Mouse (Mus musculus) thymus, adult 2 months (tissue): ENCODE measurements at regions not wholly inside any gene's neighbourhood (a gene's known extent, or its start where the extent isn't known, plus 50 kb on each side); places are given as distances from the start of the nearest gene placed in this dataset.

Experiments
- DNase-seq: peaks from one replicate; pipeline ENCODE4 v3.0.0; 2021
- H3K27ac ChIP-seq: fragments of 200-500 bp; 2 replicates; pipeline ENCODE4 v1.5.1; 2012; ENCODE audit warnings: low read length, control low read depth; ENCODE audit not compliant: control insufficient read depth, insufficient read depth
- H3K27me3 ChIP-seq: fragments of 200-500 bp; 2 replicates; pipeline ENCODE4 v1.6.1; 2012; ENCODE audit warnings: mild to moderate bottlenecking, low read length, moderate library complexity, mixed read lengths; ENCODE audit not compliant: control insufficient read depth, insufficient read depth
- H3K36me3 ChIP-seq: fragments of 200-500 bp; 2 replicates; pipeline ENCODE4 v1.6.1; 2012; ENCODE audit warnings: mild to moderate bottlenecking, low read length, moderate library complexity; ENCODE audit not compliant: control insufficient read depth, insufficient read depth
- H3K4me1 ChIP-seq: fragments of 200-500 bp; replicated peaks from 2 replicates; pipeline ENCODE4 v1.6.1; 2012; ENCODE audit warnings: low read length; ENCODE audit not compliant: control insufficient read depth, insufficient read depth
- H3K4me3 ChIP-seq: fragments of 200-500 bp; 2 replicates; pipeline ENCODE4 v1.5.1; 2012; ENCODE audit warnings: mild to moderate bottlenecking, low read length, control low read depth, moderate library complexity; ENCODE audit not compliant: control insufficient read depth, insufficient read depth
- CTCF ChIP-seq: fragments of 200-500 bp; IDR thresholded peaks from 2 replicates; pipeline ENCODE4 v1.5.1; 2012; ENCODE audit warnings: mild to moderate bottlenecking, control low read depth, low read length, moderate library complexity, borderline replicate concordance; ENCODE audit not compliant: control insufficient read depth, poor library complexity, insufficient read depth; ENCODE audit errors: extremely low read depth
- POLR2A ChIP-seq: fragments of 200-500 bp; IDR thresholded peaks from 2 replicates; pipeline ENCODE4 v1.6.1; 2012; ENCODE audit warnings: mild to moderate bottlenecking, low read length, control low read depth, moderate library complexity; ENCODE audit not compliant: control insufficient read depth, poor library complexity, insufficient read depth; ENCODE audit errors: extremely low read depth
- WGBS: fragments of 180-500 bp; shearing (Covaris S2); methylation state at CpG from one replicate; pipeline ENCODE4 v1.1.7; 2018; 5-methylcytosine and 5-hydroxymethylcytosine counted together

- WGBS: 89% methylated on average over 3 of the region's 3 CpGs
- Histone ChIP-seq H3K4me1 (no peaks in the 10 kb centered on the region), H3K4me3 (no peak overlapping the region), H3K27ac (no peak overlapping the region), H3K27me3 (no peaks in the 10 kb centered on the region), H3K36me3 (no peaks in the 10 kb centered on the region)
- DNase-seq: no peak
- no peak for TF ChIP-seq POLR2A
- no peak for TF ChIP-seq CTCF
These were observed 115.7 kb upstream of the Nrp1 start for GRCm38 (mm10) chr8:128242465-128243251.

DNA sequence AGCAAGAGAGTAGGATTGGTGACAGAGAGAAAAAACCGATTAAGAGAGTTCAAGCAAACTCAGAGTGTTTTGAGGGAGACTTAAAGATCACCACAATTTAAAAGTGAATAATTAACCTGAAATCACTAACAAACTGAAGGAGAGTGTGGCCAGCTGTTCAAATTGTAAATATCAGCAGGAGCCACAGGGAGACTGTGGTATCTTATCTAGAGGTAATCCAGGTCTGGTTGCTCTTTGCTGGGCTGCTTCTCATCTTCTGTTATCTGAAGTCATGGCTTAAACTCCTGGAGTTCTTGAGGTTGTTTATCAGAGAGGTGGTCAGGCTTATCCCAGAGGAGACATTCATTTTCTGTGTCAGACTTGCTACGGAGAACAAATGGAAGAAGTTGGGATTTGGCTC lies 106.7 kb upstream of the Nrp1 start:
- no peak for TF ChIP-seq POLR2A
- Histone ChIP-seq H3K36me3 (no peaks in the 10 kb centered on the region), H3K27me3 (no peaks in the 10 kb centered on the region), H3K4me3 (no peak overlapping the region), H3K27ac (no peak overlapping the region), H3K4me1 (no peaks in the 10 kb centered on the region)
- WGBS: 91% methylated on average over 2 of the region's 2 CpGs
- DNase-seq: no peak

- Histone ChIP-seq H3K4me3 (no peak overlapping the region), H3K27ac (no peak overlapping the region), H3K27me3 (no peaks in the 10 kb centered on the region), H3K36me3 (no peaks in the 10 kb centered on the region), H3K4me1 (no peaks in the 10 kb centered on the region)
- no peak for DNase-seq
- 97% methylated on average over 3 of the region's 3 CpGs for WGBS
- TF ChIP-seq CTCF (no peak), POLR2A (no peak)
These were observed 97.6 kb upstream of the Nrp1 start for GRCm38 (mm10) chr8:128260836-128261235.

- no peak overlapping the region for H3K4me3 ChIP-seq
- H3K4me1 ChIP-seq: no peaks in the 10 kb centered on the region
- TF ChIP-seq CTCF (no peak), POLR2A (no peak)
- H3K27me3 ChIP-seq: no peaks in the 10 kb centered on the region
- DNase-seq: no peak
- no peaks in the 10 kb centered on the region for H3K36me3 ChIP-seq
- H3K27ac ChIP-seq: no peak overlapping the region
- WGBS: 90% methylated on average over 3 of the region's 3 CpGs
These were observed 97.0 kb upstream of the Nrp1 start for GRCm38 (mm10) chr8:128261367-128261766.

DNA sequence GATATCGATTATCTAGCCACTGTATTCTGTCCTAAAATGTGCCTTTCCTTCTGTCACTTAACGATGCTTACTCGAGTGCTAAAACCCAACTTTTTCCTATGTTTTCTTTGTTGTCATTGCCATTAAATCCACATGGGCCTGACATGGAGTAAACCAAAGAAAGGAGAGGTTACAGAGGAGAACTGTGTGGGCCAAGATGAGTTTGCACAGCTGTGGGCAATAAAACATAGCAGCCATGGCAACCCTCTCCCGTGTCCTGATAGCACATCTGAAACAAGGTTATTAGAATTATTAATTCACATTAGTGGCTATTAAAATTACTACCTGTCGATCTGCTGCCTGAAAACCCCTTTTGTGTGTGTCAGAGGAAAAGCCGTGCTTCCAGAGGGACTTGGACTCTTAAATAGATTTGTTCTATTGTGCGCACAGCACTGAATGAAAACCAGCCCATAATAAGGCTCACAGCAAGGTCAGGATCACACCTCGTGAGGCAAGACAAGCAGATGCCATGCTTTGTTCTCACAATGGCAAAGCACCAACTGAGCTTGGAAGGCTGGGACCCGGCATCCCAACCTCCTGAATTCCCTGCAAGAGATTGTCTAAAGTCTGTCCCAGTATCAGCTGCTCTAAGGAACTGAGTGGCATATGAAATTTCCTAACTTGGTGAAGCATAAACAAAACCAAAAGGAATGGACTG lies 95.0 kb upstream of the Nrp1 start:
- DNase-seq: no peak
- H3K4me1 ChIP-seq: peaks cover 6% of the 10 kb centered on the region
- no peaks in the 10 kb centered on the region for H3K27me3 ChIP-seq
- H3K4me3 ChIP-seq: no peak overlapping the region
- no peaks in the 10 kb centered on the region for H3K36me3 ChIP-seq
- TF ChIP-seq CTCF (no peak), POLR2A (no peak)
- no peak overlapping the region for H3K27ac ChIP-seq
- 96% methylated on average over 9 of the region's 9 CpGs for WGBS

- Histone ChIP-seq H3K27ac (no peak overlapping the region), H3K4me1 (peaks cover 8% of the 10 kb centered on the region)
- 82% methylated on average over 4 of the region's 4 CpGs for WGBS
These were observed 91.1 kb upstream of the Nrp1 start for GRCm38 (mm10) chr8:128267261-128267660.

More at GRCm38 (mm10) chr8:128267261-128267660, 91.1 kb upstream of the Nrp1 start:
- Histone ChIP-seq H3K36me3 (no peaks in the 10 kb centered on the region), H3K27me3 (no peaks in the 10 kb centered on the region), H3K4me3 (no peak overlapping the region)
- DNase-seq: no peak
- no peak for TF ChIP-seq CTCF
- TF ChIP-seq POLR2A: no peak
